Mouse (Mus musculus): Measurements from ENCODE around the gene Fbln2.
"Not testable (repeated sequence)": the region's sequence is repeated elsewhere in the genome, so short reads cannot be mapped to it uniquely, and the experiment has no call there.

Gene Fbln2

GRCm38 (mm10) chr6:91212155-91212554, at the start of gene Fbln2:
Gene Fbln2, plus strand, starts transcription at chr6:91212455.
- DNase-seq, result not testable (repeated sequence)

- peak in 1 of 2 experiments; percentile 7 for DNase-seq
Measured at GRCm38 (mm10) chr6:91163195-91163911, 48.9 kb upstream of the Fbln2 start.

GRCm38 (mm10) chr6:91164584-91164983, 47.7 kb upstream of the Fbln2 start:
- no peak for DNase-seq

- DNase-seq, result peak; percentile 91 to 92
Measured at GRCm38 (mm10) chr6:91165210-91165609, 47.0 kb upstream of the Fbln2 start.

GRCm38 (mm10) chr6:91167828-91168227, 44.4 kb upstream of the Fbln2 start:
- no peak for DNase-seq

- no peak for DNase-seq
Measured at GRCm38 (mm10) chr6:91169129-91169528, 43.1 kb upstream of the Fbln2 start.

- no peak for DNase-seq
Measured at GRCm38 (mm10) chr6:91171396-91171895, 40.8 kb upstream of the Fbln2 start.

- no peak for DNase-seq
Measured at GRCm38 (mm10) chr6:91172381-91172780, 39.9 kb upstream of the Fbln2 start.

- DNase-seq, result peak; percentile 78 to 85
Measured at GRCm38 (mm10) chr6:91173221-91173880, 38.9 kb upstream of the Fbln2 start.

GRCm38 (mm10) chr6:91174211-91174610, 38.0 kb upstream of the Fbln2 start:
- no peak for DNase-seq

- DNase-seq, result no peak
Measured at GRCm38 (mm10) chr6:91180767-91181171, 31.5 kb upstream of the Fbln2 start.

- peak in 1 of 2 experiments; percentile 48 for DNase-seq
Measured at GRCm38 (mm10) chr6:91181320-91181719, 30.9 kb upstream of the Fbln2 start.

GRCm38 (mm10) chr6:91182075-91182490, 30.2 kb upstream of the Fbln2 start:
- DNase-seq, result no peak

GRCm38 (mm10) chr6:91183041-91183440, 29.2 kb upstream of the Fbln2 start:
- no peak for DNase-seq

GRCm38 (mm10) chr6:91183980-91184379, 28.3 kb upstream of the Fbln2 start:
- no peak for DNase-seq

GRCm38 (mm10) chr6:91184776-91185175, 27.5 kb upstream of the Fbln2 start:
- no peak for DNase-seq

GRCm38 (mm10) chr6:91185502-91185901, 26.8 kb upstream of the Fbln2 start:
- DNase-seq, result no peak

GRCm38 (mm10) chr6:91186161-91186931, 25.9 kb upstream of the Fbln2 start:
- peak in 1 of 2 experiments; percentile 55 for DNase-seq

- DNase-seq, result peak; percentile 70 to 73
Measured at GRCm38 (mm10) chr6:91186934-91187333, 25.3 kb upstream of the Fbln2 start.

GRCm38 (mm10) chr6:91187871-91188270, 24.4 kb upstream of the Fbln2 start:
- DNase-seq, result no peak

GRCm38 (mm10) chr6:91189971-91190370, 22.3 kb upstream of the Fbln2 start:
- peak; percentile 51 to 78 for DNase-seq

- no peak for DNase-seq
Measured at GRCm38 (mm10) chr6:91191465-91191864, 20.8 kb upstream of the Fbln2 start.

GRCm38 (mm10) chr6:91192421-91192820, 19.8 kb upstream of the Fbln2 start:
- no peak for DNase-seq
